Mouse (Mus musculus) liver, embryonic 16.5 days (tissue): ENCODE measurements around the gene Gm42715. TPM values are rescaled to one million over a fixed set of nuclear protein-coding genes. Genes with fewer than 3 reads are reported as not detected.

Source experiments
- ATAC-seq: fragments of 200-750 bp; cut with Nextera tagmentation; 2 replicates; pipeline ENCODE4 v1.8.0; 2017; ENCODE audit warnings: low read depth, mild to moderate bottlenecking, moderate number of reproducible peaks, moderate library complexity
- H3K27ac ChIP-seq: fragments of 300-500 bp; sonication (generic); 2 replicates; pipeline ENCODE4 v1.5.1; 2014; ENCODE audit warnings: mild to moderate bottlenecking, low read length
- H3K27me3 ChIP-seq: fragments of 300-500 bp; sonication (generic); 2 replicates; pipeline ENCODE4 v1.6.1; 2014; ENCODE audit warnings: low read depth, low read length, mixed read lengths; ENCODE audit not compliant: control insufficient read depth, insufficient read depth
- H3K36me3 ChIP-seq: fragments of 300-500 bp; sonication (generic); 2 replicates; pipeline ENCODE4 v1.6.1; 2014; ENCODE audit warnings: mild to moderate bottlenecking; ENCODE audit not compliant: control insufficient read depth, insufficient read depth
- H3K4me1 ChIP-seq: fragments of 300-500 bp; sonication (generic); 2 replicates; pipeline ENCODE4 v1.6.1; 2014; ENCODE audit warnings: low read depth, low read length, mixed read lengths; ENCODE audit not compliant: control insufficient read depth
- H3K4me2 ChIP-seq: fragments of 300-500 bp; sonication (generic); 2 replicates; pipeline ENCODE4 v1.6.1; 2014; ENCODE audit warnings: low read depth, low read length, mixed read lengths
- H3K4me3 ChIP-seq: fragments of 300-500 bp; sonication (generic); 2 replicates; pipeline ENCODE4 v1.5.1; 2014; ENCODE audit warnings: low read depth, mild to moderate bottlenecking, low read length
- H3K9ac ChIP-seq: fragments of 300-500 bp; sonication (generic); 2 replicates; pipeline ENCODE4 v1.6.1; 2014; ENCODE audit warnings: low read depth, low read length
- H3K9me3 ChIP-seq: fragments of 300-500 bp; sonication (generic); replicated peaks from 2 replicates; pipeline ENCODE4 v1.6.1; 2016; ENCODE audit warnings: low read length; ENCODE audit not compliant: control insufficient read depth
- WGBS: fragments of 180-500 bp; shearing (Covaris S2); extraction: QIAGEN DNeasy Blood & Tissue Kit; methylation state at CpG from one replicate; pipeline ENCODE4 v1.1.7; 2014; ENCODE audit not compliant: insufficient replicate concordance; 5-methylcytosine and 5-hydroxymethylcytosine counted together
- polyA plus RNA-seq: library from polyadenylated mRNA; unstranded; fragments of >200 nt; fragmentation: Nextera tagmentation; extraction: Ambion mirVana; gene quantifications from 2 replicates; pipeline ENCODE4 v1.2.1, GENCODE M21; 2015

Gene Gm42715
- polyA plus RNA-seq = 5.1 and 5.5 TPM in 2 replicates

DNA sequence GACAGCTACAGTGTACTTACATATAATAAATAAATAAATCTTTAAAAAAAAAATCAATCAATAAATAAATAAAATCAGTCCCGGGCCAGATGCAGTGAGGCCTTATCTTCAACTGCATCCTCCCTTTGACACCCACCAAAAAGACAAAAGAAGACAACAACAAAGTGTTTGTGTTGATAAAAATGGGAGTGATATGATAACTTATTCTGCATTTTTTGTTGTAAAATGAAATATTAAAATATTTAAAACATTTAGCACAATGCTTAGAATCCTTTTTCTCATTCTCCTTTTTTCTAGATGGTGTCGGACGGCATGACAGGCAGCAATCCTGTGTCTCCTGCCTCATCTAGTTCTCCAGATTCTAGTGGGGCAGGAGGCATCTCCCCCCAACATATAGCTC, at the start of gene Gm42715:
TSS of gene Gm42715 (plus strand) at position 301 of the 400 bp plus-strand sequence.
- H3K4me3 ChIP-seq = no peak within 1 kb of the TSS
- H3K9ac ChIP-seq = no peak within 1 kb of the TSS
- H3K9me3 ChIP-seq = no peaks in the 10 kb centered on the region
- no peaks in the 10 kb centered on the region for H3K4me1 ChIP-seq
- no peak for ATAC-seq
- H3K4me2 ChIP-seq = no peak within 1 kb of the TSS
- 84% methylated on average over 3 of the region's 3 CpGs for WGBS
- no peaks in the 10 kb centered on the region for H3K27me3 ChIP-seq
- H3K27ac ChIP-seq = no peak within 1 kb of the TSS
- peaks cover 64% of the 10 kb centered on the region for H3K36me3 ChIP-seq

DNA sequence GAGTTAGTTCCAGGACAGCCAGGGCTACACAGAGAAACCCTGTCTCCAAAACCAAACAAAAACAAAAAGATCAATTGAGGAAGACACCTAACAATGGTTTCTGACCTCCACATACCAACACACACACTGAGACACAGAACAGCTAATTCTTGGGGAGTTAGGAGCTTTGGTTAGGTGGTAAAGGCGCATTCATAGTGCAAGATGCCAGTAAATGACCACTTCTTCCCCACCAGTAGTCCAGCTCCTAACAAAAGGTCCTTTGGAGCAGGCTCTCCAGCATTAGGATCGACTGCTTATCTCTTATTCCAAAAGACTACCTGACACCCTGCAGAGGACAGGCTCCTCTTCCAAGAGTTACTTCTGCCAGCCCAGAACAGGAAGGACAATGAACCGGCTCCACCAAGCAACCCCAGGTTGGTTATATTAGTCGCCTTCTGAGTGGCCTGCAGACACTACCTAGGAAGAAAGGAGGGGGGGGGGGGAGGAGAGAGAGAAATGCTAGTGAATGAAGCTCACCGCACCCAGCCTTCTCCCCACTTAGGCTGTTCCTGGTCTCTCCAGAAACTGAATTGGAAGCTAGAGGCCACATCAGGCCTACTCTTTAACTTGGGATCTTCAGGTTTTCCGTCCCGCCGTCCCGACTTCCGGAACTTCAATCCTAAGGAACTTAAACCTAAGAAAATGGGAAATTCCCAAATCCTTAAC, 49.2 kb upstream of the Gm42715 start:
- H3K4me1 ChIP-seq = peaks cover 18% of the 10 kb centered on the region
- peak overlapping the region; percentile 92 for H3K9ac ChIP-seq
- peak overlapping the region; percentile 88 for H3K4me3 ChIP-seq
- H3K9me3 ChIP-seq = no peaks in the 10 kb centered on the region
- no peaks in the 10 kb centered on the region for H3K27me3 ChIP-seq
- WGBS = 9% methylated on average over 10 of the region's 10 CpGs
- H3K36me3 ChIP-seq = peaks cover 28% of the 10 kb centered on the region
- peak overlapping the region; percentile 97 for H3K27ac ChIP-seq
- peak overlapping the region; percentile 89 for H3K4me2 ChIP-seq
- ATAC-seq = 0 out of 2 replicates have a peak, but pooled peaks have one; percentile 8

DNA sequence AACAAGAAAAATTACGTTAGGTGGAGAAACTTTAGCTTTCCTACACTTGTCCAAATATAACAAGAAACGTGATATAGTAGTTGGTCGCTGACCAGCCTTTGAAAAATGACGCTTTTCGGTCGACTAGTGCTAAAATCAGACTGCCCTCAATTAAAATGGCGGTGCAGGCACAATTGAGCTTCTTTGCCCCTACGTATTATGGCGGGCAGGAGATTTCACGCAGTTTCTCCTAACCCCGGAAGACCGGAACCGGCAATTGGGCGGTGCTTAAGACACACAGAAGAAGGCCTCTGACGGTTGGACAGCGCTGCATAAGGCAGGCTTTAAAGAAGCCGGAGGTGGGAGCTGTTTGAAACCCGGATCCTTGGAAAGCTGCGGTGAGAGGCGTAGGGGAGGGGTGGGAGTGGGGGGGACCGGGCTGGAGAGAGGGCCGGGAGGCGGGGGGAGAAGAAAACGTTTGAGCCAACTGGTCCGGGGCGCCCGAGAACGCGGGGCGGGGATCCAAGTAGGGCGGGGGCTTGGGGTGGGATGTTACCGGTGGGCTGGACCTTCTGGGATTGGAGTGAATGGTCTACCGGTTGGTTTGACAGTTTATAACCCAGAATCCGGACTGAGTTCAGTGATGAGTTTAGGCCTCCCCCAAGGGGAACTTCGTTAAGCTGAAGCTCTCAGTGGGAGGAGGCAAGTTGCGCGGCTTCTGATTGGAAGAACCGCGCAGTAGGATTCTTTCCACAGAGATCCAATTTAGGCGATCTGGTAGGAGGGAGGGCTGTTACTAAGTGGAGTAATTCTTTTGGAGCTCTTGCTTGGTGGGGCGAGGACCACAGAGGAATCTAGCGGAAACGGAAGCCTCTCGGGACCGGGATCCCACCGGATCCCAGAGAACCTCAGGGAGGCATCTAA, 48.4 kb upstream of the Gm42715 start:
- WGBS = under 1% methylated on average over 45 of the region's 46 CpGs
- peak; percentile 93 for ATAC-seq
- Histone ChIP-seq H3K4me2 (peak overlapping the region; percentile 89), H3K27ac (peak overlapping the region; percentile 97), H3K27me3 (no peaks in the 10 kb centered on the region), H3K4me3 (peak overlapping the region; percentile 88), H3K9ac (peak overlapping the region; percentile 92), H3K9me3 (no peaks in the 10 kb centered on the region), H3K36me3 (peaks cover 36% of the 10 kb centered on the region), H3K4me1 (peaks cover 15% of the 10 kb centered on the region)

DNA sequence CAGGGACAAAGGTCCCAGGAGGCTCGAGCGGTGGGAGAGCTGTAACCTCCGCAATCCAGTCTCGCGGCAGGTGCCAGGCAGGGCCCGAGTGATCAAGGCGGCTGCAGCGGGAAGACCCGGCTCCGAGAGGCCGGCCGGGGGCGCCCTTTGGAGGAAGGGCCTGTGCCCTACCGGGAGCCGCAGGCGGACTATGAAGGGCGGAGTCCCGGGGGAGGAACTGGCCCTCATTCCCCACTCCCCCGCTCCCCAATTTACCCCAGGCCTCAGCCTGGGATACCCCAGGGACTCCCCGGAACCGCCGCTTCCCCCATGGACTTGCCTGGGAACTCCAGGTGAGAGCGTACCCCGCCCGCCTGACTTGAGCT, 47.8 kb upstream of the Gm42715 start:
- ATAC-seq = peak; percentile 22
- H3K4me2 ChIP-seq = peak overlapping the region; percentile 89
- H3K4me1 ChIP-seq = peaks cover 18% of the 10 kb centered on the region
- peak overlapping the region; percentile 92 for H3K9ac ChIP-seq
- no peaks in the 10 kb centered on the region for H3K27me3 ChIP-seq
- WGBS = under 1% methylated on average over 24 of the region's 25 CpGs
- H3K27ac ChIP-seq = peak overlapping the region; percentile 97
- H3K9me3 ChIP-seq = no peaks in the 10 kb centered on the region
- peaks cover 41% of the 10 kb centered on the region for H3K36me3 ChIP-seq
- H3K4me3 ChIP-seq = peak overlapping the region; percentile 88

DNA sequence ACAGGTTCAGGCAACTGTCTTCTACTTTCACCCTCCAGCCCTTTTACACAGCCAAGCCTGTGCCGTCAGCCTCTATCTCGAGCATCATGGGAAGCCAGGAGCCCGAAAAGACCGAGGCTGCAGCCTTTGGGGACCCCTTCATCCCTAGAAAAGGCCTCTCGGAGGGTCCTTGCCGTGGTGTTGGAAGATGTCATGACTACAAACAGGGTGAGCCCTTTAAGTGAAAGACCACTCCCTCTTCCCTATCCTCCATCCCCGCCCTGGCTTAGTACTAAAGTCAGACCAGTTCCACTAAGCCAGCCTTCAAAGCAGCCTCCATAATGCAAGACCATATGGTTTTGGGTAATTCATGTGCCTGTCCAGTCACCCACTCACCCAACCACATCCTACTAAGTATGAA, 47.3 kb upstream of the Gm42715 start:
- H3K9me3 ChIP-seq = no peaks in the 10 kb centered on the region
- H3K4me2 ChIP-seq = peak overlapping the region; percentile 89
- no peak for ATAC-seq
- H3K9ac ChIP-seq = peak overlapping the region; percentile 92
- H3K4me3 ChIP-seq = peak overlapping the region; percentile 88
- peaks cover 22% of the 10 kb centered on the region for H3K4me1 ChIP-seq
- H3K27ac ChIP-seq = peak overlapping the region; percentile 97
- 3% methylated on average over 7 of the region's 7 CpGs for WGBS
- no peaks in the 10 kb centered on the region for H3K27me3 ChIP-seq
- H3K36me3 ChIP-seq = peaks cover 41% of the 10 kb centered on the region

DNA sequence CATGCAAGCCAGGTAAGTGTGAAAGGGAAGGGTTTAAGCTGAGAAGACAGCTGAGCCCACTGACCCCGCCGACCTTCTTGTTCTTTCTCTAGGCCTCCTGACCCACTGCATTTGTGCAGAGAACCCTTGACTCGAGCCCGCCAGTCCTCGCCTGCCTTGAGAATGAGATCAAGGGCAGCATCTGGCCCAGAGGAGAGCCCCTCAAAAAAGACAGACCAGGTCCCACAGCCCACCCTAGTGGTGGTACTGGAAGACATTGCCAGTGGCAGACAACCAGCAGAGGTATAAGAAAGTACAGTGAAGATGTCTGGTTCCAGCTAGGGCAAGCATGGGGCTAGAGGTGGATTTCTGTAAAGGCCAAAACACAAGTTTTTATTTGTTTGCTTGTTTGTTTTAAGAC, 45.7 kb upstream of the Gm42715 start:
- Histone ChIP-seq H3K4me1 (peaks cover 22% of the 10 kb centered on the region), H3K36me3 (peaks cover 35% of the 10 kb centered on the region), H3K9me3 (no peaks in the 10 kb centered on the region), H3K9ac (no peak overlapping the region), H3K4me2 (no peak overlapping the region), H3K27me3 (no peaks in the 10 kb centered on the region), H3K27ac (no peak overlapping the region), H3K4me3 (no peak overlapping the region)
- 82% methylated on average over 5 of the region's 5 CpGs for WGBS
- no peak for ATAC-seq

DNA sequence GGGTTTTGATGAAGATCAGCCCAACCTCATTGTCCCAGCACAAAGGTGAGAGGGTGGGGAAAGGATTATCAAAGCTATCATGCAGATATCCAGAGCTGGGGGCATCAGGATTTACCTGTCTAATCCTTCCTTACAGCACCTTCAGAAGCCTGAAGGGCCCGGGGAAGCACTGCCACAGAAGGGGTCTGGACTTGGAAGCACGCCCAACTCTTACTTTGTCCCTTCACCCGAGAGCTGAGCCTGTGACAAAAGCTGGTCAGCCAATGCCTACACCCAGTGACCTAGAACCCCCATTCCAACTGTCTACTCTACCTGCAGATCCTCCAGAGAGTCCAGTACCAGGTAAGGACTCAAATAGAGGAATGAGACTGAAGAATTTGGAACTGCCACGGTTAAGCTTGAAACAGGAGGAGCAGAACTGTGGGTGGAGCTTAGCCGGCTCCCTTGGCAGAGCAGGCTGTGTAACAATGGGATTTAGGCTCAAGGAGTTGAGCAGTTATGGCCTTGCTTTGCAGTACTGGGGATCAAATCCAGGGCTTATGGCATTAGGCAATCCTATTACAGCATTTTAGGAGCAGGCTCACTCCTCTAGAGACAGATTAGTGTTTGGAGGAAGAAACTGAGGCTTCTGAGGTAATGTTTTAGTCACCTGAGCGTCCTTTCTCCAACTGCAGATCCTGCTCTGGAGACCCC, 44.9 kb upstream of the Gm42715 start:
- Histone ChIP-seq H3K27ac (no peak overlapping the region), H3K36me3 (peaks cover 35% of the 10 kb centered on the region), H3K9me3 (no peaks in the 10 kb centered on the region), H3K4me2 (no peak overlapping the region), H3K4me1 (peaks cover 22% of the 10 kb centered on the region), H3K27me3 (no peaks in the 10 kb centered on the region), H3K9ac (no peak overlapping the region), H3K4me3 (no peak overlapping the region)
- ATAC-seq = no peak
- WGBS = 81% methylated on average over 6 of the region's 6 CpGs

DNA sequence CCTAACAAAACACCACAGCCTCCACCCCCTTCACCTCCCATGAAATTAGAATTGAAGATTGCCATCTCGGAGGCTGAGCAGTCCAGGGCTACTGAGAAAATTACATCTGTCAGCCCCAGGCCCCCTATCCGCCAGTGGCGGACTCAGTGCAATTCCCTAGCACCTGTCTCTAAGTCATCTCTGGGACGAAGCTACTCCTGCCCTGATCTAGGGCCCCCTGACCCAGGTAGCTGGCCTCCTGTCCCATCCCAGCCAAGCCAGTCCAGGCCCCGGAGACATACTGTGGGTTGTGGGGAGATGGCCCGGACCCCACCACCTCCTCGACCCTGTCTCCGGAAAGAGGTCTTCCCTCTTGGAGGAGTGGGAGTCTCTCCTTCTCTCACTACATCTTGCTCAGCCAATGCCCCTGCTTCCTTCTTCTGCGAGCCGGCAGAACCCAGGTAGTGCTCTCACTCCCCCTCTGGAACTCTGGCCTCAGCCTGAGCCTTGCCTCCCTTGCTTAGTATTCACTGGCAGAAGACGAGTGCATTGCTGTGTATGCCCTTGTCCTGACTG, 44.1 kb upstream of the Gm42715 start:
- no peak overlapping the region for H3K4me3 ChIP-seq
- peaks cover 22% of the 10 kb centered on the region for H3K4me1 ChIP-seq
- no peak overlapping the region for H3K27ac ChIP-seq
- no peaks in the 10 kb centered on the region for H3K9me3 ChIP-seq
- no peak for ATAC-seq
- WGBS = 91% methylated on average over 11 of the region's 11 CpGs
- H3K4me2 ChIP-seq = no peak overlapping the region
- H3K27me3 ChIP-seq = no peaks in the 10 kb centered on the region
- no peak overlapping the region for H3K9ac ChIP-seq
- peaks cover 35% of the 10 kb centered on the region for H3K36me3 ChIP-seq
